Mouse (Mus musculus): ENCODE results near the gene Optc.

The Optc gene

GRCm38 (mm10) chr1:133917456-133918087 lies 9.8 kb upstream of the Optc start:
- peak; percentile 52 to 60 for DNase-seq

GRCm38 (mm10) chr1:133915723-133916355 lies 8.0 kb upstream of the Optc start:
- DNase-seq: peak; percentile 88 to 90

- DNase-seq: no peak
Observed at GRCm38 (mm10) chr1:133915115-133915514, 7.3 kb upstream of the Optc start.

GRCm38 (mm10) chr1:133913018-133913417 lies 5.2 kb upstream of the Optc start:
- no peak for DNase-seq

- DNase-seq: peak; percentile 70 to 75
Observed at GRCm38 (mm10) chr1:133911456-133911855, 3.7 kb upstream of the Optc start.

GRCm38 (mm10) chr1:133911008-133911407 lies 3.2 kb upstream of the Optc start:
- DNase-seq: peak in 1 of 2 experiments; percentile 17

GRCm38 (mm10) chr1:133910108-133910507 lies 2.3 kb upstream of the Optc start:
- no peak for DNase-seq

GRCm38 (mm10) chr1:133908659-133909575 lies 1.1 kb upstream of the Optc start:
- peak; percentile 27 to 36 for DNase-seq

- no peak for DNase-seq
Observed at GRCm38 (mm10) chr1:133906420-133906819, 1.4 kb downstream of the Optc start.

- DNase-seq: no peak
Observed at GRCm38 (mm10) chr1:133900825-133901224, 7.0 kb downstream of the Optc start.

GRCm38 (mm10) chr1:133899043-133899542 lies 8.7 kb downstream of the Optc start:
- DNase-seq: no peak

- DNase-seq: no peak
Observed at GRCm38 (mm10) chr1:133897293-133897692, 10.5 kb downstream of the Optc start.

GRCm38 (mm10) chr1:133891489-133891888 lies 16.3 kb downstream of the Optc start:
- peak; percentile 34 to 39 for DNase-seq

- DNase-seq: no peak
Observed at GRCm38 (mm10) chr1:133889949-133890598, 17.7 kb downstream of the Optc start.

GRCm38 (mm10) chr1:133887538-133888250 lies 20.1 kb downstream of the Optc start:
- no peak for DNase-seq

GRCm38 (mm10) chr1:133887044-133887443 lies 20.8 kb downstream of the Optc start:
- no peak for DNase-seq

GRCm38 (mm10) chr1:133886431-133886830 lies 21.4 kb downstream of the Optc start:
- DNase-seq: no peak

GRCm38 (mm10) chr1:133885811-133886210 lies 22.0 kb downstream of the Optc start:
- no peak for DNase-seq

- DNase-seq: no peak
Observed at GRCm38 (mm10) chr1:133884746-133885145, 23.1 kb downstream of the Optc start.

- no peak for DNase-seq
Observed at GRCm38 (mm10) chr1:133884090-133884489, 23.7 kb downstream of the Optc start.

- DNase-seq: no peak
Observed at GRCm38 (mm10) chr1:133882283-133883217, 25.2 kb downstream of the Optc start.
